Mouse (Mus musculus): ENCODE measurements at regions not wholly inside any gene's neighbourhood (a gene's known extent, or its start where the extent isn't known, plus 50 kb on each side); places are given as distances from the start of the nearest gene placed in this dataset.

DNA sequence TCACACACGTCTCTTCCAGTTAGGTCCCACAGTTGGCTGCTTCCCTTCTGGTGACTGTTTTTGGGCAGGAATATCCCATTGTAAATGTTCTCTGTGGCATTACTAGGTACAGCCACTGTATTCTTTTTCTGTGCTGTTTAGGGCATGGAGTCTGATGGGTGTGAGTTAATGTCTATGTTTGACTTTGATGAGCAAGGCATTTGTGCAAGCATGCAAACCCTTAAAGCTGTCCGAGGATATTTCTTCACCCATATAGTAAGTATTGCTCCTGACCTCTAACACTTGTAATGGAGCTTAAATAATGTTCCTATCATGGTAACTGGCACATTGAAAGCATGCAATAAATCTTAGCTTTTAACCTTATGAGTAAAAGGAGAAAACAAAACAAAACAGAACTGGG, 133.6 kb upstream of the Col8a1 start:
- H3K27me3 ChIP-seq (ENCODE audit: insufficient read depth, low read length): no peaks in the 10 kb centered on the region
- ATAC-seq (ENCODE audit: extremely low read depth, insufficient number of reproducible peaks, low FRiP score, poor library complexity, severe bottlenecking) (no peak), DNase-seq (ENCODE audit: low spot score) (no peak)
- H3K9me3 ChIP-seq (replicated peaks): no peaks in the 10 kb centered on the region
- H3K36me3 ChIP-seq (replicated peaks): no peaks in the 10 kb centered on the region
- no peak overlapping the region for H3K4me3 ChIP-seq (ENCODE audit: low read depth, low read length)
- TF ChIP-seq GATA1 (IDR thresholded peaks at IDR 0.05; ENCODE audit: borderline replicate concordance, low read length) (no peak), GATA2 (IDR thresholded peaks at IDR 0.05; ENCODE audit: borderline replicate concordance, low read depth, low read length) (no peak), TAL1 (conservative IDR thresholded peaks at IDR 0.05; ENCODE audit: low read depth, low read length) (no peak), POLR2AphosphoS5 (IDR thresholded peaks at IDR 0.05; ENCODE audit: insufficient replicate concordance, low read depth, low read length) (no peak), CTCF (IDR thresholded peaks at IDR 0.05; ENCODE audit: low read depth, low read length) (no peak)
- no peaks in the 10 kb centered on the region for H3K4me1 ChIP-seq (ENCODE audit: insufficient read depth, low read depth, low read length)

DNA sequence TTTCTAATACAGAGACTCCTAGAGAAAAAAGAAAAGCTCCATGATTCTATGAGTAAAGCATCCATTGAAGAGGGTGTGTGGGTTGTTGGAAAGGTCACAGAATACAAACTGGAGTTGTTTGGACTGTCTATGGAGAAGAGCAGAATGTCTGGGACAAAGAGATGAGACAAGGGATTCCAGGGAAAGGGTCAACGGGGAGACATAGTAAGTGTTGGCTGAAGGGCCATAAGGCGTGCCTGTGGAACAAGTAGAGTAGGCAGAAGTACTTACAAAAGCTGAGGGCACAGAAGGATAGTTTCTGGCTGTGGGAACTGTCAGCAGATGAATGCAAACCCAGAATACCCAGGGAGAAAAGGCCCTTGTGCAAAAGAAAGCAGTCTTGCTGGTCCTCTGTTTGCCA, 134.0 kb upstream of the Col8a1 start:
- DNase-seq (ENCODE audit: low spot score) (no peak), ATAC-seq (ENCODE audit: extremely low read depth, insufficient number of reproducible peaks, low FRiP score, poor library complexity, severe bottlenecking) (no peak)
- TF ChIP-seq TAL1 (conservative IDR thresholded peaks at IDR 0.05; ENCODE audit: low read depth, low read length) (no peak), POLR2AphosphoS5 (IDR thresholded peaks at IDR 0.05; ENCODE audit: insufficient replicate concordance, low read depth, low read length) (no peak), GATA2 (IDR thresholded peaks at IDR 0.05; ENCODE audit: borderline replicate concordance, low read depth, low read length) (no peak), CTCF (IDR thresholded peaks at IDR 0.05; ENCODE audit: low read depth, low read length) (no peak), GATA1 (IDR thresholded peaks at IDR 0.05; ENCODE audit: borderline replicate concordance, low read length) (no peak)
- H3K4me1 ChIP-seq (ENCODE audit: insufficient read depth, low read depth, low read length): no peaks in the 10 kb centered on the region
- H3K36me3 ChIP-seq (replicated peaks): no peaks in the 10 kb centered on the region
- H3K27me3 ChIP-seq (ENCODE audit: insufficient read depth, low read length): no peaks in the 10 kb centered on the region
- no peak overlapping the region for H3K4me3 ChIP-seq (ENCODE audit: low read depth, low read length)
- no peaks in the 10 kb centered on the region for H3K9me3 ChIP-seq (replicated peaks)

DNA sequence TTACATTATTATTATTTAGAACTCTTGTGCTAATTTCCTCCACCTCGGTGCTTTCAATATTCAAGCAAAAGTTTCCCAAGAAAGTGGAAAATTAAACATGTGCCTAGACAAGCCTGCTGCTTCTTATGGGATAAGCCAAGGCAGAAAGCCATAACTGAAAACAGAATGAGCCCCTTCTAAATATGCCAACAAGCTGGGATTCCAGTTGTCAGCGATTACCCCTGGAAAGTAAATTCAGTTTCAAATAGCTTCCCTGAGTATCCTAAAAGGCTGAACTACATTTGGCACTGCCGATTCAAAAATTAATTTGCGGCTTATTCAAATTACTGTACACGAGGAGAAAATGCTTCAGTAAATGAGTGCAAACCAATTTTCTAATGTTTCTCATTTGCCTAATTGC, 135.6 kb upstream of the Col8a1 start:
- no peaks in the 10 kb centered on the region for H3K4me1 ChIP-seq (ENCODE audit: insufficient read depth, low read depth, low read length)
- DNase-seq (ENCODE audit: low spot score) (no peak), ATAC-seq (ENCODE audit: extremely low read depth, insufficient number of reproducible peaks, low FRiP score, poor library complexity, severe bottlenecking) (no peak)
- no peak overlapping the region for H3K4me3 ChIP-seq (ENCODE audit: low read depth, low read length)
- H3K36me3 ChIP-seq (replicated peaks): no peaks in the 10 kb centered on the region
- H3K27me3 ChIP-seq (ENCODE audit: insufficient read depth, low read length): peaks cover 2% of the 10 kb centered on the region; the same call in 1 of the 2 replicates
- TF ChIP-seq GATA1 (IDR thresholded peaks at IDR 0.05; ENCODE audit: borderline replicate concordance, low read length): no peak
- no peak for TF ChIP-seq POLR2AphosphoS5 (IDR thresholded peaks at IDR 0.05; ENCODE audit: insufficient replicate concordance, low read depth, low read length)
- no peak for TF ChIP-seq TAL1 (conservative IDR thresholded peaks at IDR 0.05; ENCODE audit: low read depth, low read length)
- TF ChIP-seq CTCF (IDR thresholded peaks at IDR 0.05; ENCODE audit: low read depth, low read length): no peak
- no peak for TF ChIP-seq GATA2 (IDR thresholded peaks at IDR 0.05; ENCODE audit: borderline replicate concordance, low read depth, low read length)
- H3K9me3 ChIP-seq (replicated peaks): no peaks in the 10 kb centered on the region

- TF ChIP-seq GATA2 (IDR thresholded peaks at IDR 0.05; ENCODE audit: borderline replicate concordance, low read depth, low read length) (no peak), TAL1 (conservative IDR thresholded peaks at IDR 0.05; ENCODE audit: low read depth, low read length) (no peak), CTCF (IDR thresholded peaks at IDR 0.05; ENCODE audit: low read depth, low read length) (no peak), POLR2AphosphoS5 (IDR thresholded peaks at IDR 0.05; ENCODE audit: insufficient replicate concordance, low read depth, low read length) (no peak), GATA1 (IDR thresholded peaks at IDR 0.05; ENCODE audit: borderline replicate concordance, low read length) (no peak)
- no peaks in the 10 kb centered on the region for H3K36me3 ChIP-seq (replicated peaks)
- DNase-seq (ENCODE audit: low spot score): no peak
- no peak overlapping the region for H3K4me3 ChIP-seq (ENCODE audit: low read depth, low read length)
- H3K27me3 ChIP-seq (ENCODE audit: insufficient read depth, low read length): peaks cover 6% of the 10 kb centered on the region; the same call in 1 of the 2 replicates
- H3K9me3 ChIP-seq (replicated peaks): no peaks in the 10 kb centered on the region
- no peaks in the 10 kb centered on the region for H3K4me1 ChIP-seq (ENCODE audit: insufficient read depth, low read depth, low read length)
- ATAC-seq (ENCODE audit: extremely low read depth, insufficient number of reproducible peaks, low FRiP score, poor library complexity, severe bottlenecking): no peak
These were observed 138.6 kb upstream of the Col8a1 start for GRCm38 (mm10) chr16:57893111-57893510.

GRCm38 (mm10) chr16:57893698-57894352, 139.3 kb upstream of the Col8a1 start:
- ATAC-seq (ENCODE audit: extremely low read depth, insufficient number of reproducible peaks, low FRiP score, poor library complexity, severe bottlenecking) (no peak), DNase-seq (ENCODE audit: low spot score) (no peak)
- no peaks in the 10 kb centered on the region for H3K36me3 ChIP-seq (replicated peaks)
- no peaks in the 10 kb centered on the region for H3K4me1 ChIP-seq (ENCODE audit: insufficient read depth, low read depth, low read length)
- no peaks in the 10 kb centered on the region for H3K9me3 ChIP-seq (replicated peaks)
- H3K4me3 ChIP-seq (ENCODE audit: low read depth, low read length): no peak overlapping the region
- peaks cover 6% of the 10 kb centered on the region; the same call in 1 of the 2 replicates for H3K27me3 ChIP-seq (ENCODE audit: insufficient read depth, low read length)
- TF ChIP-seq POLR2AphosphoS5 (IDR thresholded peaks at IDR 0.05; ENCODE audit: insufficient replicate concordance, low read depth, low read length) (no peak), GATA2 (IDR thresholded peaks at IDR 0.05; ENCODE audit: borderline replicate concordance, low read depth, low read length) (no peak), CTCF (IDR thresholded peaks at IDR 0.05; ENCODE audit: low read depth, low read length) (no peak), TAL1 (conservative IDR thresholded peaks at IDR 0.05; ENCODE audit: low read depth, low read length) (no peak), GATA1 (IDR thresholded peaks at IDR 0.05; ENCODE audit: borderline replicate concordance, low read length) (no peak)

GRCm38 (mm10) chr16:57901006-57901405, 146.5 kb upstream of the Col8a1 start:
- DNase-seq (ENCODE audit: low spot score) (no peak), ATAC-seq (ENCODE audit: extremely low read depth, insufficient number of reproducible peaks, low FRiP score, poor library complexity, severe bottlenecking) (no peak)
- 0 out of 2 replicates have a peak, but pooled peaks cover 4% of the 10 kb centered on the region for H3K27me3 ChIP-seq (ENCODE audit: insufficient read depth, low read length)
- H3K9me3 ChIP-seq (replicated peaks): no peaks in the 10 kb centered on the region
- no peaks in the 10 kb centered on the region for H3K36me3 ChIP-seq (replicated peaks)
- TF ChIP-seq POLR2AphosphoS5 (IDR thresholded peaks at IDR 0.05; ENCODE audit: insufficient replicate concordance, low read depth, low read length) (no peak), GATA2 (IDR thresholded peaks at IDR 0.05; ENCODE audit: borderline replicate concordance, low read depth, low read length) (no peak), CTCF (IDR thresholded peaks at IDR 0.05; ENCODE audit: low read depth, low read length) (no peak), GATA1 (IDR thresholded peaks at IDR 0.05; ENCODE audit: borderline replicate concordance, low read length) (no peak), TAL1 (conservative IDR thresholded peaks at IDR 0.05; ENCODE audit: low read depth, low read length) (no peak)
- no peaks in the 10 kb centered on the region for H3K4me1 ChIP-seq (ENCODE audit: insufficient read depth, low read depth, low read length)
- H3K4me3 ChIP-seq (ENCODE audit: low read depth, low read length): no peak overlapping the region

All from G1E (cell line).